Mouse (Mus musculus): ENCODE measurements at regions not wholly inside any gene's neighbourhood (a gene's known extent, or its start where the extent isn't known, plus 50 kb on each side); places are given as distances from the start of the nearest gene placed in this dataset.
A peak's percentile ranks its signal among the peaks of the same experiment; 100 is the strongest.

- no peak for DNase-seq
- H3K4me3 ChIP-seq (ENCODE audit: insufficient read depth, low read depth, low read length): no peak overlapping the region
- no peaks in the 10 kb centered on the region for H3K27me3 ChIP-seq (replicated peaks; ENCODE audit: control insufficient read depth, insufficient read depth, low read length)
- no peaks in the 10 kb centered on the region for H3K36me3 ChIP-seq (ENCODE audit: control insufficient read depth, insufficient read depth, low read length)
- no peak for TF ChIP-seq CTCF (conservative IDR thresholded peaks at IDR 0.05; ENCODE audit: insufficient read depth, insufficient read length, low read depth, low read length)
- no peak for TF ChIP-seq POLR2A (IDR thresholded peaks at IDR 0.05; ENCODE audit: low read depth, low read length)
- no peak overlapping the region for H3K27ac ChIP-seq (ENCODE audit: insufficient read depth, low read depth, low read length)
- no peaks in the 10 kb centered on the region for H3K4me1 ChIP-seq (ENCODE audit: control insufficient read depth, insufficient read depth, low read length)
- 74% methylated on average over 6 of the region's 6 CpGs for WGBS
These were observed 648.5 kb upstream of the Cited2 start for GRCm38 (mm10) chr10:17074402-17075027.

- no peak for DNase-seq
- WGBS: 55% methylated on average over 4 of the region's 4 CpGs
- Histone ChIP-seq H3K36me3 (ENCODE audit: control insufficient read depth, insufficient read depth, low read length) (no peaks in the 10 kb centered on the region), H3K4me1 (ENCODE audit: control insufficient read depth, insufficient read depth, low read length) (no peaks in the 10 kb centered on the region), H3K27me3 (replicated peaks; ENCODE audit: control insufficient read depth, insufficient read depth, low read length) (no peaks in the 10 kb centered on the region), H3K27ac (ENCODE audit: insufficient read depth, low read depth, low read length) (no peak overlapping the region), H3K4me3 (ENCODE audit: insufficient read depth, low read depth, low read length) (no peak overlapping the region)
- TF ChIP-seq CTCF (conservative IDR thresholded peaks at IDR 0.05; ENCODE audit: insufficient read depth, insufficient read length, low read depth, low read length) (no peak), POLR2A (IDR thresholded peaks at IDR 0.05; ENCODE audit: low read depth, low read length) (no peak)
These were observed 647.9 kb upstream of the Cited2 start for GRCm38 (mm10) chr10:17075147-17075546.

- Histone ChIP-seq H3K4me1 (ENCODE audit: control insufficient read depth, insufficient read depth, low read length) (no peaks in the 10 kb centered on the region), H3K36me3 (ENCODE audit: control insufficient read depth, insufficient read depth, low read length) (no peaks in the 10 kb centered on the region), H3K27me3 (replicated peaks; ENCODE audit: control insufficient read depth, insufficient read depth, low read length) (no peaks in the 10 kb centered on the region), H3K4me3 (ENCODE audit: insufficient read depth, low read depth, low read length) (no peak overlapping the region), H3K27ac (ENCODE audit: insufficient read depth, low read depth, low read length) (no peak overlapping the region)
- no peak for TF ChIP-seq POLR2A (IDR thresholded peaks at IDR 0.05; ENCODE audit: low read depth, low read length)
- 21% methylated on average over 2 of the region's 2 CpGs for WGBS
- peak; percentile 23 for DNase-seq
These were observed 647.4 kb upstream of the Cited2 start for GRCm38 (mm10) chr10:17075576-17075975.

DNA sequence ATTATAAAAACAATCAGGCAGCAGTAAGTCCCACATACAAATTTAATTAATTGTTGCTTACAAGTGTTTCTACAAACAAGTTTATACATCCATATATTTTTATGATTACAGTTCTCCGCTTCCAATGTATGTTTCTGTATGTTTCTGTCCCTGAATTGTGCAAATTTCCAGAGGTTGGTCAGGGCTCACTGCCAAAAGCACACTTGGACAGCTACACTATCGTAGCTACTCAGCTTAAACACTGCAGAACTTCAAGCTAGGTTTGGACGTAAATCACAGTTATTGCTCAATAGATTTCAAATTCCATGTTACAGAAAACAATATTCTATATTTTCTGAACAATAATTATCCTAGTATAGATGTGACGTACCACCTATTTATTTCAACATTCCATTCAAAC, 646.8 kb upstream of the Cited2 start:
- Histone ChIP-seq H3K27ac (ENCODE audit: insufficient read depth, low read depth, low read length) (no peak overlapping the region), H3K36me3 (ENCODE audit: control insufficient read depth, insufficient read depth, low read length) (no peaks in the 10 kb centered on the region), H3K4me3 (ENCODE audit: insufficient read depth, low read depth, low read length) (no peak overlapping the region), H3K27me3 (replicated peaks; ENCODE audit: control insufficient read depth, insufficient read depth, low read length) (no peaks in the 10 kb centered on the region), H3K4me1 (ENCODE audit: control insufficient read depth, insufficient read depth, low read length) (no peaks in the 10 kb centered on the region)
- 79% methylated on average over 4 of the region's 4 CpGs for WGBS
- DNase-seq: no peak
- no peak for TF ChIP-seq POLR2A (IDR thresholded peaks at IDR 0.05; ENCODE audit: low read depth, low read length)

DNA sequence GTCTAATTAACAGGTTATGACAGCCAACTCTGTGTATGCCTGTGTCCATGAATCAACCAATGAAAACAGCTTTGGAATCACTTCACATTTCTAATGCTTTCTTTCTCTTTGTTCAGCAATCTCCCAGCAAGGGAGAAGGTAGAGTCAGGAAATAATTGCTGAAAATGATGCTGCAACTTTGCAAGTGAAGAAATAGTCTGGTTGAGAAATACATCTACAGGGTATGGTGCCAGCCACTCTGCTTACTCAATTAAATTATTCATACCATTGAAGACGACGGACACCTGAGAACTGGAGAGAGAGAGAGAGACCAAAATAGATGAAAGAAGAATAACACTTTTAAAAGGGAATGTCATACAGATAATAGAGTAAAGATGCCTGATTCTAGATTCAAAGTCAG, 645.4 kb upstream of the Cited2 start:
- 85% methylated on average over 2 of the region's 2 CpGs for WGBS
- DNase-seq: no peak
- Histone ChIP-seq H3K27me3 (replicated peaks; ENCODE audit: control insufficient read depth, insufficient read depth, low read length) (no peaks in the 10 kb centered on the region), H3K27ac (ENCODE audit: insufficient read depth, low read depth, low read length) (no peak overlapping the region), H3K36me3 (ENCODE audit: control insufficient read depth, insufficient read depth, low read length) (no peaks in the 10 kb centered on the region), H3K4me1 (ENCODE audit: control insufficient read depth, insufficient read depth, low read length) (no peaks in the 10 kb centered on the region), H3K4me3 (ENCODE audit: insufficient read depth, low read depth, low read length) (no peak overlapping the region)
- TF ChIP-seq CTCF (conservative IDR thresholded peaks at IDR 0.05; ENCODE audit: insufficient read depth, insufficient read length, low read depth, low read length) (no peak), POLR2A (IDR thresholded peaks at IDR 0.05; ENCODE audit: low read depth, low read length) (no peak)

- DNase-seq: no peak
- Histone ChIP-seq H3K4me1 (ENCODE audit: control insufficient read depth, insufficient read depth, low read length) (no peaks in the 10 kb centered on the region), H3K27me3 (replicated peaks; ENCODE audit: control insufficient read depth, insufficient read depth, low read length) (no peaks in the 10 kb centered on the region), H3K36me3 (ENCODE audit: control insufficient read depth, insufficient read depth, low read length) (no peaks in the 10 kb centered on the region), H3K4me3 (ENCODE audit: insufficient read depth, low read depth, low read length) (no peak overlapping the region), H3K27ac (ENCODE audit: insufficient read depth, low read depth, low read length) (no peak overlapping the region)
- TF ChIP-seq POLR2A (IDR thresholded peaks at IDR 0.05; ENCODE audit: low read depth, low read length) (no peak), CTCF (conservative IDR thresholded peaks at IDR 0.05; ENCODE audit: insufficient read depth, insufficient read length, low read depth, low read length) (no peak)
- 49% methylated on average over 5 of the region's 5 CpGs for WGBS
These were observed 642.2 kb upstream of the Cited2 start for GRCm38 (mm10) chr10:17080818-17081217.

DNA sequence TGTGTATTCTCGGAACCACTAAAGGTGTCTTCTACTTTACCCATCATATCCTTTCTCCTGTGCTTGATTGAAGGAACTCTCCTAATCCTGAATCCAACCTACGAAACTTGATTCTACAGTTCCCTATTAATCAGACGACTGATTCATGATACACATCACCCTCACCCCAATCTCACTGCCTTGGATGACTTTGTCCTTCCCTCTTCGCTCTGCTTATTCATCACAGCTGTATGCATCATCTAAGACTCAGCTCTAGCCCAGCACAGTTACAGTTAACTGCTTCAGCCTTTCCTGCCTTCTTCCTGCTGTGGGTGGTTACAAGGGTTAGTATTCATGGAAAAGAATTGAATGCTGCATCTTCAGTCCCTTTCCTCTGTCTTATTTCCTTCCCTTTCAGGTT, 640.1 kb upstream of the Cited2 start:
- H3K4me3 ChIP-seq (ENCODE audit: insufficient read depth, low read depth, low read length): no peak overlapping the region
- H3K36me3 ChIP-seq (ENCODE audit: control insufficient read depth, insufficient read depth, low read length): no peaks in the 10 kb centered on the region
- WGBS: 84% methylated on average over 4 of the region's 4 CpGs
- no peak overlapping the region for H3K27ac ChIP-seq (ENCODE audit: insufficient read depth, low read depth, low read length)
- no peak for TF ChIP-seq CTCF (conservative IDR thresholded peaks at IDR 0.05; ENCODE audit: insufficient read depth, insufficient read length, low read depth, low read length)
- TF ChIP-seq POLR2A (IDR thresholded peaks at IDR 0.05; ENCODE audit: low read depth, low read length): no peak
- H3K4me1 ChIP-seq (ENCODE audit: control insufficient read depth, insufficient read depth, low read length): no peaks in the 10 kb centered on the region
- DNase-seq: no peak
- H3K27me3 ChIP-seq (replicated peaks; ENCODE audit: control insufficient read depth, insufficient read depth, low read length): no peaks in the 10 kb centered on the region

- Histone ChIP-seq H3K27me3 (replicated peaks; ENCODE audit: control insufficient read depth, insufficient read depth, low read length) (no peaks in the 10 kb centered on the region), H3K4me3 (ENCODE audit: insufficient read depth, low read depth, low read length) (no peak overlapping the region), H3K27ac (ENCODE audit: insufficient read depth, low read depth, low read length) (no peak overlapping the region), H3K36me3 (ENCODE audit: control insufficient read depth, insufficient read depth, low read length) (no peaks in the 10 kb centered on the region), H3K4me1 (ENCODE audit: control insufficient read depth, insufficient read depth, low read length) (no peaks in the 10 kb centered on the region)
- TF ChIP-seq CTCF (conservative IDR thresholded peaks at IDR 0.05; ENCODE audit: insufficient read depth, insufficient read length, low read depth, low read length) (no peak), POLR2A (IDR thresholded peaks at IDR 0.05; ENCODE audit: low read depth, low read length) (no peak)
- WGBS: 17% methylated on average over 1 of the region's 1 CpGs
- DNase-seq: no peak
These were observed 621.0 kb upstream of the Cited2 start for GRCm38 (mm10) chr10:17102065-17102464.

Measured in kidney, adult 2 months (tissue).